Mouse (Mus musculus) bone marrow, adult 2 months (tissue): Measurements from ENCODE around the gene Maml3.

ENCODE experiments used
- CTCF ChIP-seq: fragments of 200-500 bp; IDR thresholded peaks from 2 replicates; pipeline ENCODE4 v1.5.1; 2011; ENCODE audit warnings: low read length, control low read depth; ENCODE audit not compliant: control insufficient read depth, insufficient read depth
- POLR2A ChIP-seq: fragments of 200-500 bp; IDR thresholded peaks from 2 replicates; pipeline ENCODE4 v1.6.1; 2011; ENCODE audit warnings: low read depth, mild to moderate bottlenecking, control low read depth, low read length, borderline replicate concordance; ENCODE audit not compliant: control insufficient read depth

- TF ChIP-seq POLR2A (no peak), CTCF (no peak)
Measured at GRCm38 (mm10) chr3:51809822-51810221, 295.1 kb downstream of the Maml3 start.
